Mouse (Mus musculus) mouse embryonic stem cell (cell line): ENCODE results near the gene Ppp2r2c.
"Not testable (repeated sequence)": the region's sequence is repeated elsewhere in the genome, so short reads cannot be mapped to it uniquely, and the experiment has no call there.

Source experiments
- in situ Hi-C, 2 experiments: fragments of 300-500 bp; cut with MboI; formaldehyde crosslinking; loops; 1 replicate in 1 of 2; 3 replicates in 1 of 2; pipeline ENCODE4 v1.14.3; 2019 to 2020; ENCODE audit warnings: low sequenced_read_pairs in 2 of 2, low pct_unique_long_range_greater_than_20kb in 1 of 2, mixed read lengths in 1 of 2; ENCODE audit not compliant: unreplicated experiment in 1 of 2

Ppp2r2c gene

DNA sequence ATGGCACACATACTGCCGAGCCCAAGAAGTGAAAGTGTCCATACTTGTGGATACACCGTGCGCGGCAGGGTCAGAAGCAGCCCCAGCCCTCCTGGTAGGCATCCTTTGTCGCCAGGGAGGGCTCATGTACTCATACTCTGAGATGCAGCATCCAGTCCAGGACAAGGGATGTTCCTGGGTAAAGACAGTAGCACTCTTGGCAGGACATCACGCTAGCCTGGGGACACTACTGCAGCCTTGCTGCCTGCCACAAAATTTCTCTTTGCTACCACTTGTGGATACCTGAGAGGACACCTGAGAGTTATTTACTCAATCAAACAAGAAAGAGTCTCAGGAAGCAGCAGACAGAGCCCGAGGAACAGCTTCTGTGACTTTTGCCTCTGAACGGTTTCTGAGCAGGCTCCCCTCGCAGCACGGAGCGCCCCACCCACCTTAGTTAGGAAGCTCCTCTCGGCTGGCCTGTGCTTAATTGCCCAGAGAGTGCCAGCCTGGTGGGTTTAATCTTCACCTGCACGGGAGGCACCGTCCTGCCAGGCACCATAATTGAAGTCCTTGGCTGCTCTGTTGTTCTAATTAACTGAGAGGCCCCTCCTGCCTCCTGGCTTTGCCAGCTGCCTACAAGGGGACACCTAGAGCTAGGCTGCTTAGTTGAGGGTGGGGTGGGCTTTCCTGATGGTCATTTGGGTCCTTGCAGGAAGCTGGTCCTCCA lies 44.4 kb downstream of the Ppp2r2c start:
- in situ Hi-C loops: no loop called here

DNA sequence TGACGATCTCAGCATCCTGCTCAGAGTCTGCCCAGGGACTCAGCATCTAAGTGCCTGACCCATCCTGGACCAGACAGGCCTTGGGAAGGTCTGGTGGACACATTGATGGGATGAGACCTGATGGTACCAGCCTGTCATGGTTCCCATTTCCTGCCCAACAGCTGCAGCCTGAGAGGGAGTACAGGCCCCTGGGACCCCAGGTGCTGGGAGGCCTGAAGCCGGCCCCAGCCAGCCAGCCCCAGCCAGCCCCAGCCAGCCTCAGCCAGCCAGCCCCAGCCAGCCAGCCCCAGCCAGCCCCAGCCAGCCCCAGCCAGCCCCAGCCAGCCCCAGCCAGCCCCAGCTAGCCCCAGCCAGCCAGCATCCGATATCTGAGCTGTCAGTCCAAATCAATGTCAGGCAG lies 46.9 kb downstream of the Ppp2r2c start:
- in situ Hi-C loops: no loop called here

DNA sequence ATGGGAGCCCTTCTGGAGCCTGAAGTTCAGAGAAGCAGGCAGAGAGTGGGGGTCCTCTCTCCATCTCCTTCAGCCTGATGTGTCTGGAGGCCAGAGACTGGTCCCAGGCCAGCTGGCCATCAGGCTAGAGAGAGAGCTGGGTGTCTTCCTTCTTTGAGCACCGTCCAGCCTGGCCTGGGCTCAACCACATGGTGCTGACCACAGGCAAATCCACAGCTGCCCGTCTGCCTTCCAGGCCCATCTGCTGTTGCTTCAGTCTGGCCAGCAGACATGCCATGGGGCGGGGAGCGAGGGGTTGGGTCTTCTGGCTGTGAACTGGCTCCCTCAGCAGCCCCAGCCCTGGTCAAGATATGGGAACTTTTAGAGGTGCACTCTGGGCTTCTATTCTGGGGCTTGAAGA lies 48.3 kb downstream of the Ppp2r2c start:
- in situ Hi-C loops: no loop called here

DNA sequence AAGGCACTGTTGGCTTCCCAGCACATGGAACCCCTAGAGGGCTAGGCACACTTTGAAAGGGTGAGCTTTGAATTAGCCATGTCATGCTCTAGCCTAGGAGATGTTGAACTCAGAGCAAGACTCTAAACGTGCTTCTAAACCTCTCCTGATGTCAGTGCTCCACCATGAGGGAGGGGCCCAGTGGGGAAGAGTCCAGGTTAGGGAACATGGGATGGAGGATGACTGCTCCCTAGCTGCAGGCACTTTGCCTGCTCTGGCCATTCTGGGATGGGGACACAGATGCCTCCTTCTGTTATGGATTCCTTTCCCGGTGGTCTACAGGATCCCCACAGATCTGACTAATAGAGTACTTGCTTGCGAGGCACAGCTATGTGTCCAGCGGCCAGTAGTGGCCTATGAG lies 48.9 kb downstream of the Ppp2r2c start:
- in situ Hi-C loops: no loop called here

DNA sequence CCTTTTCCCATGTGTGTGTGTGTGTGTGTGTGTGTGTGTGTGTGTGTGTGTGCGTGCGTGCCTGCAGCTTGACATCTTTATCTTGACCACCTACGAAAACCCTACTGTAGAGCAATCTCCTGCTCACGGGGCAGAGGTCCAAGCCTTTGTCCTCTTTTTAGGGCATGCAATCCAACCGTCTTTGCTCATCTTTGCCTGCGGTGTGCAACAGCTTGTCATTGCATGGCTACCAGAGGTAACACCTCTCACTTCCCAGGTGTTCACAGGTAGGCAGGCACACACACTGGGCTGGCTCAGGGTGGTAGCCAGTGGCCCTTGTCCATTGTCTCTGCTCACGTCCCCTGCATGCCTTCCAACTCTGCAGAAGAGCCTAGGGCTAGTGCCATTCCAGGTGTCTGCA lies 49.7 kb downstream of the Ppp2r2c start:
- in situ Hi-C loops: no loop called here

DNA sequence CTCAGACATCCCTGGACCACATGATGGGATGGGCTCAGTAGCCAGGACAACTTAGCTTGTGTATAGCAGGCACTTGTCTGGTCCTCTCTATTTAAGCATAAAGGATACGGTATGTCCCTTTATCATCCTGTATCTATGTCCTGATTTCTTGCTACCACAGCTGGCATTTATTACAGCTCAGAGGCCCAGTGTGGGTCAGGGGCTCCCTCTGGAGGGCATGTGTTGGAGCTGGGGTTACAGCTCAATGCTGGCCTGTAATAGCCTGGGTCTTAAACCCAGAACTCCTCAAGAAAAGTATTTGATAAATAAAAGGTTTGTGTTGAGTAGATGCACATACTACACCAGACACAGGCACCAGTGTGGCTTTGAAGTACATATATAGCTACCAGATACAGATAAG lies 51.8 kb downstream of the Ppp2r2c start:
- in situ Hi-C loops: no loop called here

DNA sequence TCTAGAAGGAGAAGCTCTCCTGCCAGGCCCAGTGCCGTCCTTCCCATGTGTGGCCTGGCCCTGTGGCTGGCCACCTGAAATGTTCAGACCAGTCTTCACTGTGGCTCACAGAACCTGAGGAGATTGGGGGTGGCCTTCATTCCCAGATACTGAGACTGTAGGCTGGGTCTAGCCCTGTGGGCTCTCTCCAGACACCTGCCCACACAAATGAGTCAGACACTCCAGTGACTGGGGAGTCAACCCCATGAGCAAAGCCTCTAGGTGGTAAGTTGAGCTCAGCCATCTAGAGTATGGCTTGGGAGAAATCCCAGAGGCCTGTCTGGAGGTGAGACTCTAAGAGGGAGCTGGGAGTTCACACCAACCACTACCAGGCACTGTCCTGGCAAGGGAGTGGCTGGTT lies 53.6 kb downstream of the Ppp2r2c start:
- in situ Hi-C loops: no loop called here

DNA sequence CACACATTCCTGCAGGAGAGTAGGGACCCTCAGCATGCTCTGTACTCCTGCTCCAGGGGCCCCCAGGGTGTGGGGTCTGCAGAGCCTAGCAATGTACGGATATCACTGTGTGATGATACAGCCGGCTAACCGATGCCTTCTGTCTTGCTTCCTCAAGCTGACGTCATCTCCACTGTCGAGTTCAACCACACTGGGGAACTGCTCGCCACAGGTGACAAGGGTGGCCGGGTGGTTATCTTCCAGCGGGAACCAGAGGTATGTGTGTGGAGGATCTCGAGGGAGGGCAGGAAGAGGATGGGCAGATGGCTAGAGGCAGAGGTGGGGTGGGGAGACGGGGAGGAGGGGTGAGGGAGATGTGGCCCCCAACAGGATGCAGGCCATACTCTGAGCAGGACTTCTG lies 54.5 kb downstream of the Ppp2r2c start:
- in situ Hi-C loops: no loop called here

DNA sequence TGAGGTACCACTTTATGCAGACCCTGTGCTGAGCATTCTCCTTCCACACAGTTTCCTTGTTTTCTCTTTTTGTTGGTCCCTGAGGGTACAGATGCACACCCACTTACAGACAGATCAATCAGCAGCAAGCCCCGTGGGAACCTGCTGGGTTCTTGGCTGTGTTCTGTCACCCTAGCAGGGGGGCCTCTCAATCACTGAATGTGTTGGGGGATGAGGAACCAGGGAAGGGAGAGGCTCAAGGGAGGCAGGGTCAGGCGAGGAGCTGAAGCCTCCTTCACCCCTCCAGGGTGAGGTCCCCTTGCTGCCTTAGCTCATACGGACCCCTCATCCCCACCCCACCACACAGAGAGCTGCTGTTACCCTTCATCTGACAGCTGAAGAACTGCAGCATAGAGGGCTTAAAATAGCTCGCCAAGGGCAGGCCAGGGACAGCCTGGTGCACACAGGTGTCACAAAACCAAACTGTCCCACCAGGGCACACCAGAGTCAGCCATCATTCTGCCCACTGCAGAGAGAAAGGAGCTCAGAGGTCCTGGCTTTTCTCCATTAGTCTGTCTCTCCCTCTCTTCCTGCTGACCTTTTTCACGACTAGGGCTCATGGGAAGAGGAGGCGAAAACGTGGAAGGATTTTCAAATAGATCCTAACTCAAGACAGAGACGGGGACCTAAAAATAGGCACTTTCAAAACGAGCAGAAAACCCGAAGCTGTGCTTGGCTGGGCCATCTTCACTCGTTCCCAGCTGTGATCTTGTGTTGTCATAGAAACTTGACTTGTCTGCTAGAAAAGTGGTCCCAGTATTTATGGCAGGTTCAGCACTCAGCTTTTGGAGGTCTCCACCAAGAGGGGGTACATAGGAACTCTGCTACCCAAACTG lies 55.8 kb downstream of the Ppp2r2c start:
- in situ Hi-C loops: no loop called here

DNA sequence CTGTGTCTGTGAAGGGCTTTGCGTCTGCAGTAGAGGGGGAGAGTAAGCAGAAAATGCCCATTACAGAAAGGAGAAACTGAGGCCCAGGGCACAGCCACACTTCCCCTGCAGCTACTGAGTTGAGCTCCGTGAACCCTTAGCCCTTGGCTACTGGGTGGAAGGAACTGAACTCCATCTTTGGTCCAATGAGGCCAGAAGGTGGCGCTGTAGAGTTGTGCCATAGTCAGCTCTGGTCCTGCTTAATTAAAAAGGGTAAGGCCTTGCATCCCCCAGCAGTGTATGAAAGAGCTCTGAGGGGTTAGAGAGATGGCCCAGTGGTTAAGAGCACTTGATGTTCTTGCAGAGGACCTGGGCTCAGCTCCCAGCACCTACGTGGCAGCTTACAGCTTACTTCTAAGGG lies 60.4 kb downstream of the Ppp2r2c start:
- in situ Hi-C loops: no loop called here

DNA sequence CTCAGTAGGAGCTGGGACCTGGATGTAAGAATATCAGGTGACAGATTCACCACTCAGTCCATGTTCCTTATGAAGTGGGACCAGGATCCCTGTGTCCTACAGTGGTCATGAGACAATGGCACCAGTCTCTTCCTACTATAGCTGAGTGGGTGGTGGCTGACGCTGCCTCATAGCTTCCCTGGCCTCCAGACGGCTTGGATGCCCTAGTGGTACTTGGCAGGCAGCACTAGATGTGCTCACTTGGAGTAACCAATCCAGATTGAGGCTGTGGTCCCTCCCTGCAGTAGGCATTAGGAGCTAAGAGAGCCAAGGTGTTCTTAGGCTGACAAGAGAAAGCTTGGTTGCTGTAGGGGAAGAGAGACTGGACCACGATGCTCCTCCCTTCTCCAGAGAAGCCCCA lies 61.1 kb downstream of the Ppp2r2c start:
- in situ Hi-C loops: no loop called here

DNA sequence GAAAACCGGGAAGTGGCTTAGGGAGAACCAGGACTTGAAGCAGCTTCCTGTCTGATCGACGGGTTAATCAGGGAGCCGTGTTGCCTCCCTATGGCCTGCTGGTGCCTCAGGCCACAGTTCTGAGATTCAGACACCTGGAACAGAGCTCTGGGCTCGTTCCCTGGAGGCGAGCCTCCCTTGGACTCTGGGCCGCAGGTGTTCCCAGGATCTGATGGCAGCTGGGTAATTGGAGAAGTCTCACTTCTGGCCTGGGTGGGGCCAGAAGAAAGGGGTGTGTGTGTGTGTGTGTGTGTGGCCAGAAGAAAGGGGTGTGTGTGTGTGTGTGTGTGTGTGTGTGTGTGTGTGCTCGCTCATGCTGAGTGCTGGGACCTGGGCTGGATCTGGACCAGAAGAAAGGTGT lies 65.1 kb downstream of the Ppp2r2c start:
- in situ Hi-C loops: no loop called here

DNA sequence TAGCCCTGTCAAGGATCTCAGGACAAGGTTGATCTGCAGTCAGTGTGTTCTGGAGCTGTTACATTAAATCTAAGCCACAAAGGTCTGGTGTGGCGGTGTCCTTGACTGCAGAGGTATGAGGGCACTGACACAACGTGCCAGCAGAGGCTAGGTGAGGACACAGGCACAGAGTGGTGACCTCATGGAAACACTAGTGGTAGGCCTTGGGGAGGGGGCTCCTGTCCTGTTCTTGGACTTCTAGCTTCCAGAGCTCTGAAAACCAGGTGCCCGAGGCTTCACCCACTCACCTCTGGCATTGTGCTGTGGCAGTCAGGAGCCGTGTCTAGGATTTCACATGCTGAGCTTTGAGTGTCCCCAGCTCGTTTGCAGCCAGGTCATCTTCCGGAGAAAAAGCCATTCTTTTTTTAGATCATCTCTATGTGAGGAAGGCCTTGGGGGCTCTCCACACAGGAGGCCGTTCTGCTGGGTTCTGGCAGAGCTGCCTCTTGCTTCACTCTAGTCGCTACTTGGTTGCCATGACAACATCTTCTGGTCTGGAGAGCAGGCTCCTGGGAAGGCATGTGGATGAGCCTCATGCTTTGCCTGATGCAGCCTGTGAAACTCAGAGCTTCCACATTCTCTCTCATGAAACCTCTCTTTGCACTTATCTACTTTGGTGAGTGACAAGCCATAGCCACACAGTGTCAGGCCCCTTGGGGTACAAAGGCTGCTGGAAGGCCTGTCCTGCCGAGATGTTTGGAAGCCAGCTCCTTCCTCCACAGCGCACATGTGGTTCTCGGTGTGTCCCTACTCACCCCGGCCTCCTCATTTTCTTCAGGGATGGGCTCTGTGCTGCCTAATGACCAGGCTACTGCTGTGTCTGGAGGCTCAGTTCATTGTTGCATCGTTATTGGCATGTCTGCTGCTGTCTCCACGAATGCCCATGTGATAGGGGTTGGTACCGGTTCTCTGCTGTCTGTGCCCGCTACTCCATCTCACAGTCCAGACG lies 67.5 kb downstream of the Ppp2r2c start:
- in situ Hi-C loops: no loop called here

DNA sequence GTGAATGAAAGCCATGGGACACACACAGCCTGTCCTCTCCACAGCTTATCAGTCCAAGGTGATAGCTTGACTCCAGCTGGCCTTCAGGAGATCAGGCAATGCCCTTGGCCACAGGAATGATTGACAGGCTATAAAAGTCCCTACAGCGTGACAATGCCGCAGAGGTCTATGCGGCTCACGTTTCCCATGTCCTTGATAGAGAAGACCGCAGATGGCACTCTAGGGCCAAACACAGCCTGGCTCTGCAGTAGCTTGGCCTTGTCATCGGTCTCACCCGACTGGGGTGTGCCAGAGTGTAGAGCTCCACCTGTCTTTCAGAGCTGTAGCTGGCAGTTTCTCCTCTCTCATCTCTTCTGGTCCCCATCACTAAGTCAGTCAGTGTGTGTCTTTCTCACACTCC lies 68.2 kb downstream of the Ppp2r2c start:
- in situ Hi-C loops: no loop called here

DNA sequence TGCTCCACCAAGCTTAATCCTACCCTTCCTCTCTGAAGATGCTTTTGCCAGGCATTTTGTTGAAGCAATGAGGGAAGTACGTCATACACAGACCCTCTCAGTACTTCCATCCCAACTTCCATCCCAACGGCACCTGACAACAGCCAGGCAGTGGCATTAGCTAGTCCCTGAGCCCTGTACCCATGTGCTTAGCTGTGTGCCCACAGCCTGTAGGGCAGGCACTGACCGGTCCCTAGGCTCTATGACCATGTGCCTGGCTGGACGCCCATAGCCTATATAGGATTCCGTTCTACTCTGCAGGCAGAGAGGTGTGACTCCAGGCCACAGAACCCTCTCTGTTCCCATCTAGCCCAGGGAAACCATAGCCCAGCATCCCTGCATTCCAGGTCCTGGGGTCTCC lies 69.7 kb downstream of the Ppp2r2c start:
- in situ Hi-C loops: no loop called here

DNA sequence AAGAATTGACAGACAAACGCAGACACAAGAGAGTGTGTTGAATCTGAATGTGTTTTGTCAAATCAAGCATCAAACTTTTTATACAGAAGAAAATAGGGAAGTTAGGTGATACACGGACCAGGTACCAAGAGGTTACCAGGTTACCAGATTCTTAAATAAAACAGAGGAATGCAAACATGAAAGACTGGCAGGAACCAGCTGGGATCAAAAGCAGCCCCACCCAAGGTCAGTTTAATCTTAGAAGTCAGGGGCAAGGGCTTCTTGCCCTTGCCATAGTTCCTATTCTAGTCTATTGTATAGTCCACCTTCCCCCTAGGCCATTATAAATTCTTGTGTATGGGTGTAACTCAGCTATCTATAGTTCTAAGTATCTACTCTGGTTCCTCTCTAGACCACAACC lies 70.7 kb downstream of the Ppp2r2c start:
- in situ Hi-C loops: not testable (repeated sequence)

DNA sequence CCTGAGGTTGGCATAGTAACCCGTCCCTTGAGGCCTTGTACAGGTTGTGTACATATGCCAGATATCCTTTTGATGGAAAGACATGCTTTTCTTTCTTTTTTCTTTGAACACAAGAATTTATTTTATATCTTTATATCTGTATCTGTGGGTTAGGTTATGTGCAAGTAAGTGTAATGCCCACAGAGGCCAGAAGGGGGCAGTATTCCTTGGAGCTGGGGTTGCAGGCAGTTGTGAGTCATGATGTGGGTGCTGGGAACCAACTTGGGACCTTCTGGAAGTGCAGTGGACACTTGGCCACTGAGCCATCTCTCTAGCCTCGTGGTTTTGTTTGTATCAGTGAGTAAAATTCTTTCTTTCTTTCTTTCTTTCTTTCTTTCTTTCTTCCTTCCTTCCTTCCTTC lies 74.1 kb downstream of the Ppp2r2c start:
- in situ Hi-C loops: no loop called here

DNA sequence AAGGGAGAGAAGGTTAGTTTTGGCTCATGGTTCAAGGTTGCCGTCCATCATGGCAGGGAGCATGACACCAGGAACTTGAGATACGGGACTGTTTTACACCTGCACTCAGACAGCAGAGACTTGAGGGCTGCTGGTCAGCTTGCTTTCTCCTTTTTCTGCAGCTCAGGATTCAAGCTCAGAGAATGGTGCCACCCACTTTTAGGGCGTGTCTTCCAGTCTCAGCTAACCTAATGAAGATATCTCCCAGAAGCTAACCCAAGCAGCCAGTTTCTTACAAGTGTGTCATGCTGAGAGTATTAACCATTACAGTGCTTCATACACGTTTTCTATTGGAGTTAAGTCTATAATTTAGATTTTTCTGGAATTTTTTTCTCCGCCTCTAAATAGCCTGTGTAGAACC lies 76.2 kb downstream of the Ppp2r2c start:
- in situ Hi-C loops: no loop called here

DNA sequence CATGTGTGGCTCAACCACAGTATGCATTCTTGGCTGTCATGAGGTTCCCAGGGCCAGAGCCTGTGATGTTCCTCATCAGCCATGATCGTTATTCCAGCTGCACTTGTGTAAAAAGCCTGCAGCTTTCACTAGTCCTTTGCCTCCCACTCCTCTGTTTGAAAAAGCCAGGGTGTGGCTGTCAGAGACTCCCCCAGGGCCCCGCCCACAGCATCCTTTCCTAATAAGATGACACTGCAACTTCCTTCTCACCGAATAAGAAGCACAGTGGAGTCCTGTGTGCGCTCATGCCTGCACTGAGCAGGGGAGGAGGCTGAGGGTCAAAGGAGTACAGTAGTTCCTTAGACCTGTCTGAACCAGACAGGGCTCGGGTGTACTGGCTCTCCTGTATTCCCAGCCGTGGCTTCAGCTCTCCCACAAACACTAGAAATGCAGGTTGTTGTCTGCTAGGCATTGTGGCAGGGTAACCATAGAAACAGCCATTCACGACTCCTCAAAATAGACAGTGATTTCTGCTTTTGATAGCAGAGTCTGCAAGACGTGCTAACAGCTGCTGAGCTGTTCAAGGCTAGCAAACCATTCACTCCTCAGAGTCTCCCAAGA lies 76.9 kb downstream of the Ppp2r2c start:
- in situ Hi-C loops: no loop called here
